Mouse (Mus musculus) cerebellum, postnatal 36 days (tissue): ENCODE data around the gene Mboat2.

Experiments used
- DNase-seq, 2 experiments: peaks; one replicate each; pipeline ENCODE4 v3.0.0; 2021 to 2022; ENCODE audit warnings: mixed read lengths in 2 of 2

The Mboat2 gene

GRCm38 (mm10) chr12:24955137-24955536 is 124.5 kb downstream of the Mboat2 start:
- no peak for DNase-seq

- DNase-seq: no peak
Observed at GRCm38 (mm10) chr12:24958526-24958925, 127.8 kb downstream of the Mboat2 start.

- DNase-seq: no peak
Observed at GRCm38 (mm10) chr12:24961821-24962220, 131.1 kb downstream of the Mboat2 start.

GRCm38 (mm10) chr12:24962362-24962967 is 131.8 kb downstream of the Mboat2 start:
- DNase-seq: no peak

GRCm38 (mm10) chr12:24963393-24964022 is 132.8 kb downstream of the Mboat2 start:
- no peak for DNase-seq

- DNase-seq: peak; percentile 26 to 29
Observed at GRCm38 (mm10) chr12:24965406-24965805, 134.7 kb downstream of the Mboat2 start.

GRCm38 (mm10) chr12:24966046-24966445 is 135.4 kb downstream of the Mboat2 start:
- DNase-seq: peak; percentile 22 to 38

- DNase-seq: no peak
Observed at GRCm38 (mm10) chr12:24971490-24972200, 141.0 kb downstream of the Mboat2 start.

GRCm38 (mm10) chr12:24972371-24973350 is 142.0 kb downstream of the Mboat2 start:
- DNase-seq: no peak

- no peak for DNase-seq
Observed at GRCm38 (mm10) chr12:24973586-24973985, 142.9 kb downstream of the Mboat2 start.

GRCm38 (mm10) chr12:24974446-24975114 is 143.9 kb downstream of the Mboat2 start, which contains the start of gene Kidins220:
Kidins220 (plus strand) TSS chr12:24974925.
- DNase-seq: peak; percentile 95 to 96

- DNase-seq: peak; percentile 63 to 76
Observed at GRCm38 (mm10) chr12:24975115-24975733, 144.5 kb downstream of the Mboat2 start.

GRCm38 (mm10) chr12:24985226-24985625 is 154.5 kb downstream of the Mboat2 start:
- DNase-seq: no peak

- no peak for DNase-seq
Observed at GRCm38 (mm10) chr12:24995350-24995749, 164.7 kb downstream of the Mboat2 start.

GRCm38 (mm10) chr12:25005350-25005749 is 174.7 kb downstream of the Mboat2 start:
- no peak for DNase-seq

GRCm38 (mm10) chr12:25009957-25010356 is 179.3 kb downstream of the Mboat2 start:
- DNase-seq: no peak

- DNase-seq: no peak
Observed at GRCm38 (mm10) chr12:25010416-25010815, 179.7 kb downstream of the Mboat2 start.

GRCm38 (mm10) chr12:25011733-25012367 is 181.2 kb downstream of the Mboat2 start:
- no peak for DNase-seq

GRCm38 (mm10) chr12:25012555-25013540 is 182.2 kb downstream of the Mboat2 start:
- no peak for DNase-seq
